Mouse (Mus musculus) lung, postnatal 14 days (tissue): ENCODE data around the gene AY074887.

Source experiments
- DNase-seq: peaks from one replicate; pipeline ENCODE4 v3.0.0; 2021

Gene AY074887

GRCm38 (mm10) chr9:54916401-54916800 is 34.4 kb downstream of the AY074887 start:
- DNase-seq, result no peak

GRCm38 (mm10) chr9:54915576-54915975 is 35.2 kb downstream of the AY074887 start:
- no peak for DNase-seq

- no peak for DNase-seq
These were observed 41.4 kb downstream of the AY074887 start for GRCm38 (mm10) chr9:54909446-54909845.
